Mouse (Mus musculus): ENCODE data around the gene Cpm. TPM values are rescaled to one million over a fixed set of nuclear protein-coding genes. Genes with fewer than 3 reads are reported as not detected.
"Not testable (repeated sequence)": the region's sequence is repeated elsewhere in the genome, so short reads cannot be mapped to it uniquely, and the experiment has no call there.

Gene Cpm
- polyA plus RNA-seq, 1 experiment from 2014 or later, result 5.2 TPM

DNA sequence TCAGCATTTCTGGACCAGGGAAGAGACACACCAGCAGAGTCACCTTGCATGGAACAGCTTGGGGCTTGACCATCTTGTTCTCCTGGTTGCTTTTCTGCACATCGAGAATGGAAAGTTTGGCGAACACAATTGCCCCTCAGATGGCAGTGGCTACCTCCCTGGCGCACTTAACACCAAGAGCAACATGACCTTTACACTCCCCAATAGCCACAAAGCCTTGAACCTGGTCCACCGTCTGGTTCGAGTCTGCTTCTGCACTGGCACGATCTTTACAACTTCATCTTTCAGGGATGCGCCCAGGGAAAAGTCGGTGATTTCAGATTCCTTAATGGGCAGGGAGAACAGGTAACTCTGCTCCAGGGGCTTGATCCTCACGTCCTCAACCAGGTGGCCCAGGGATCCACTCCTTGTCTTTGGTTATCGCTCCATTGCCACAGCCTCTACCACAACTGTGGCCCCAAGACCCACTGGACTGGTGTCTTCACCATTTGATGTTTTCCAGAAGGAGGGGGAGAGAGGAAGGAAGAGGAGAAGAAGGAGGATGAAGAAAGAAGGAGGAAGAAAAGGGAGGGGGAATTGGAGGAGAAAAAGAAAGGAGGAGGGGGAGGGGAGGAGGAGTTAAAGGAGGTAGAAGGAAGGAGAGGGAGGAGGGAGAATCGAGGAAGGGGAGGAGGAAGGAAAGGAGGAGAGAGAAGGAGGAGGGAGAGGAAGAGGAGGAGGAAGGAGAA, 40.7 kb upstream of the Cpm start:
- not testable (repeated sequence) for H3K4me3 ChIP-seq (replicated peaks); H3K9ac ChIP-seq; H3K27ac ChIP-seq; H3K36me3 ChIP-seq (replicated peaks); H3K4me1 ChIP-seq; H3K27me3 ChIP-seq; ATAC-seq (ENCODE audit: low FRiP score); H3K4me2 ChIP-seq; H3K9me3 ChIP-seq
- WGBS, result 87% methylated on average over 11 of the region's 11 CpGs

DNA sequence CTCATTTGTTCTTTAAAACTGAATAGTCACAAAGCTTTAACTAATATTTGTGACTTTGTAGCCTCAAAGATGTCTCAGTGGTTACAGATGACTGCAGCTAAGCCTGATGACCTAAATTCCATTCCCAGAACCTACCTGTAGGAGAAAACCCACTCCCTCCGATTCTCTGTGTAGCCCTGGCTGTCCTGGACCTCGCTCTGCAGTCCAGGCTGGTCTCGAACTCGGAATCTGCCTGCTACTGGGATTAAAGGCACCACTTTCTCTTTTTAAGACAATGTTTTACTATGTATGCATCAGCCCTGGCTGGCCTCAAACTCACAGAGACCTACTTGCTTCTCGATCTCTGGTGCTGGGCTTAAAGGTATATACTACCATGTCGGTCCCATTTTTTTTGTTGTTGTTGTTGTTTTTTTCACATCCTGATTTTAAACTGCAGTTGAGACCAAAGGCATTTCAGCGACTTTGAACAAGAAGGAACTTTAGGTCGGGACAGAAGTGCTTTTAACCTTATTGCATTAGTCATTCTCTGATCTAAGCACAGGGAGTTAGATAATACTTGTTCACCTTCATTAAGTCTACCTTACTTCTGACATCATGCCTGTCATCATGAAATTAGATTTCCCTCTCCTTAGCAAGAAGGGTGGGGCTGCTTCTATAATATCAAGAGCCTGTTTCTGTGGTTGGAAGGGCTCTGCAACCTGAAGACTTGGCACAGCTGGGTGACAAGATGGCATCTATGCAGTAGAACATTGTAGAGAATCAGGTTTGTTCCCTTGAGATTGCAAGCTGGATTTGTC, 40.0 kb upstream of the Cpm start:
- H3K9ac ChIP-seq, result no peak overlapping the region
- H3K4me2 ChIP-seq, result no peak overlapping the region
- no peak for ATAC-seq (ENCODE audit: low FRiP score)
- WGBS, result 89% methylated on average over 8 of the region's 8 CpGs
- no peak overlapping the region for H3K27ac ChIP-seq
- no peaks in the 10 kb centered on the region for H3K36me3 ChIP-seq (replicated peaks)
- no peaks in the 10 kb centered on the region for H3K27me3 ChIP-seq
- no peaks in the 10 kb centered on the region for H3K9me3 ChIP-seq
- no peaks in the 10 kb centered on the region for H3K4me1 ChIP-seq
- H3K4me3 ChIP-seq (replicated peaks), result no peak overlapping the region

GRCm38 (mm10) chr10:117590331-117591301, 38.7 kb upstream of the Cpm start:
- no peak for ATAC-seq (ENCODE audit: low FRiP score)
- no peak overlapping the region for H3K4me3 ChIP-seq (replicated peaks)
- no peak overlapping the region for H3K27ac ChIP-seq
- H3K36me3 ChIP-seq (replicated peaks), result no peaks in the 10 kb centered on the region
- H3K9me3 ChIP-seq, result no peaks in the 10 kb centered on the region
- H3K4me2 ChIP-seq, result no peak overlapping the region
- no peaks in the 10 kb centered on the region for H3K4me1 ChIP-seq
- H3K9ac ChIP-seq, result no peak overlapping the region
- no peaks in the 10 kb centered on the region for H3K27me3 ChIP-seq
- WGBS, result 89% methylated on average over 13 of the region's 13 CpGs

DNA sequence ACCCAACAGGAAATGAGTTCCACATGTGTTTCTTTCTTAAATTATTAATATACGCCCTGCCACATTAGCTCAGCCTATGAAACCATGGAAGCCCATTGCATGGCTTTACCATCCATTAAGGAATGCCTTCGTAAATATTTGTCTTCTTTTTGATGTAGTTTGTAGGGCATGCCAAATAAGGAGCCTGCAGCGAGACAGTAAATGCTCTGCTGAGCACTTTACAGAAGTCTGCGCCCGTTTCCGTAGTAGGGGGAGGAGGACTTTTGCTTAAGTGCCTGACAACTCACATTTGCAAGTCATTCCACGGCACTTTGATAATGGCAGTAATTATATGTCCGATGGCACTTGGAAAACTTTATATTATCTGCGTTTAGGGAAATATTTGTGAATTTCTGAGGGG, 37.5 kb upstream of the Cpm start:
- no peaks in the 10 kb centered on the region for H3K9me3 ChIP-seq
- no peak overlapping the region for H3K4me3 ChIP-seq (replicated peaks)
- H3K4me2 ChIP-seq, result no peak overlapping the region
- ATAC-seq (ENCODE audit: low FRiP score), result no peak
- H3K27me3 ChIP-seq, result no peaks in the 10 kb centered on the region
- no peak overlapping the region for H3K27ac ChIP-seq
- H3K36me3 ChIP-seq (replicated peaks), result no peaks in the 10 kb centered on the region
- no peaks in the 10 kb centered on the region for H3K4me1 ChIP-seq
- H3K9ac ChIP-seq, result no peak overlapping the region
- WGBS, result 88% methylated on average over 9 of the region's 9 CpGs

DNA sequence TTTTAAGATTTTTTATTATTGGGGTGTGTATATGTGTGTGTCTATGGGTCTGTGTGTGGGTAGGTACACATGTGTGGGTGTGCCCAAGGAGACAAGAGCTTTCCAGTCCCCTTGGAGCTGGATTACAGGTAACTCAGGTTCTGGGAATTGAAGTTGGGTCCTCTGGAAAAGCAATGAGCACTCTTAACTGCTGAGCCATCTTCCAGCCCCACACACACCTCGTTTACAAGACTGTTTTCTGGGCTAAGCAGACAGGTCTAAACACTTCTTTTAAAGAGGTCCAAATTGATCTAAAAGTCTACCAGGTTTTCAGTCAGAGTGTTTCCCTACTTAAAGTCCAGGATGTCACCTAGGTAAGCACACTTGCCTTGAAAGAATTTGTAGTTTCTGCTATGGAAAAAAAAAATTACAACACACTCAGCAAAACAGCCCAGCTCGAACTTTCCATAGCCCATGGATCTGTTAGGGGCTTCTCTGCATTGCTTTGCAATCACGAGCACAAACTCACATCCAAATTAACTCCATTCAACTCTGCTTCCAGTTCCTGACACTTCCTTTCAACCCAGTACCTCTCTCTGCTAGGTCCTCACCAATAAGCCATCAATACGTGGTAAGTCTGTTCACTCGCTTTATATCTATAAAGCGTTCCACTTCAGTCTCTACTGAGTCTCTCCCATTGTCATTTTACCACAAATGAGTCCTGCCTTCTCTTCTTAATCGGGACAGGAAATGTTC, 36.8 kb upstream of the Cpm start:
- Histone ChIP-seq H3K9ac (no peak overlapping the region), H3K27ac (no peak overlapping the region), H3K27me3 (no peaks in the 10 kb centered on the region), H3K4me3 (replicated peaks) (no peak overlapping the region), H3K4me2 (no peak overlapping the region), H3K36me3 (replicated peaks) (no peaks in the 10 kb centered on the region), H3K9me3 (no peaks in the 10 kb centered on the region), H3K4me1 (no peaks in the 10 kb centered on the region)
- 81% methylated on average over 7 of the region's 7 CpGs for WGBS
- no peak for ATAC-seq (ENCODE audit: low FRiP score)

DNA sequence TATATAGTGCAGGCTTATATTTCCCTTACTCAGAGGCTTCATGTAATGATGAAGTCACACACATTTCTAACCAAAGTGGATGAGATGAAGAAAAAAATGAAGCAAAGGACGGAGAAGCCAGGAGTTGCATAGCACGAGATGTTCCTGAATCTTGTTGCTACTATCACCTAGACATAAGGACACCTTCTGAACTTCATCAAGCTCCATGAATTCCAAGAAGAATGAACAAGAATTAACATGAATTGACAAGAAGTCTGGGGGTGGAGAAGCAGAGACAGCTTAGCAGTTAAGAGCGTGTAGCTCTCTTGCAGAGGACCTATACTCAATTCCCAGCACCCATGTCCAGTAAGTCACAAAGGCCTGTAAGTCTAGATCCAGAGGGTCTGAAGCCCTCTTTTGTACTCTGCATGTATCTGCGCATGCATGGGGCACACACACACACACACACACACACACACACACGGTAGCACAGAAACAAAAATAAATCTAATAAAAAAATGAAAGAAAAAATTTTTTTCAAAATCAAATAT, 36.2 kb upstream of the Cpm start:
- no peak for ATAC-seq (ENCODE audit: low FRiP score)
- Histone ChIP-seq H3K36me3 (replicated peaks) (no peaks in the 10 kb centered on the region), H3K4me1 (no peaks in the 10 kb centered on the region), H3K27me3 (no peaks in the 10 kb centered on the region), H3K27ac (no peak overlapping the region), H3K4me3 (replicated peaks) (no peak overlapping the region), H3K9ac (no peak overlapping the region), H3K9me3 (no peaks in the 10 kb centered on the region), H3K4me2 (no peak overlapping the region)
- WGBS, result 86% methylated on average over 4 of the region's 5 CpGs

- no peak overlapping the region for H3K9ac ChIP-seq
These were observed 35.4 kb upstream of the Cpm start for GRCm38 (mm10) chr10:117593857-117594256.

GRCm38 (mm10) chr10:117594291-117594850, 34.9 kb upstream of the Cpm start:
- Histone ChIP-seq H3K4me3 (replicated peaks) (no peak overlapping the region), H3K9me3 (no peaks in the 10 kb centered on the region), H3K36me3 (replicated peaks) (no peaks in the 10 kb centered on the region), H3K4me1 (no peaks in the 10 kb centered on the region), H3K27ac (no peak overlapping the region), H3K27me3 (no peaks in the 10 kb centered on the region), H3K4me2 (no peak overlapping the region), H3K9ac (no peak overlapping the region)
- no peak for ATAC-seq (ENCODE audit: low FRiP score)
- WGBS, result 91% methylated on average over 17 of the region's 17 CpGs

More at GRCm38 (mm10) chr10:117593857-117594256, 35.4 kb upstream of the Cpm start:
- 89% methylated on average over 13 of the region's 13 CpGs for WGBS
- no peaks in the 10 kb centered on the region for H3K9me3 ChIP-seq
- no peak overlapping the region for H3K27ac ChIP-seq
- H3K27me3 ChIP-seq, result no peaks in the 10 kb centered on the region
- H3K4me3 ChIP-seq (replicated peaks), result no peak overlapping the region
- H3K4me2 ChIP-seq, result no peak overlapping the region
- no peaks in the 10 kb centered on the region for H3K4me1 ChIP-seq
- ATAC-seq (ENCODE audit: low FRiP score), result no peak
- H3K36me3 ChIP-seq (replicated peaks), result no peaks in the 10 kb centered on the region

GRCm38 (mm10) chr10:117594913-117595312, 34.4 kb upstream of the Cpm start:
- Histone ChIP-seq H3K9ac (no peak overlapping the region), H3K4me1 (no peaks in the 10 kb centered on the region), H3K36me3 (replicated peaks) (no peaks in the 10 kb centered on the region), H3K9me3 (no peaks in the 10 kb centered on the region), H3K4me3 (replicated peaks) (no peak overlapping the region), H3K27ac (no peak overlapping the region), H3K27me3 (no peaks in the 10 kb centered on the region), H3K4me2 (no peak overlapping the region)
- WGBS, result 90% methylated on average over 11 of the region's 13 CpGs
- no peak for ATAC-seq (ENCODE audit: low FRiP score)

GRCm38 (mm10) chr10:117595442-117596164, 33.7 kb upstream of the Cpm start:
- H3K4me2 ChIP-seq, result no peak overlapping the region
- H3K9ac ChIP-seq, result no peak overlapping the region
- WGBS, result 78% methylated on average over 13 of the region's 13 CpGs
- H3K36me3 ChIP-seq (replicated peaks), result no peaks in the 10 kb centered on the region
- no peak for ATAC-seq (ENCODE audit: low FRiP score)
- no peaks in the 10 kb centered on the region for H3K9me3 ChIP-seq
- no peak overlapping the region for H3K27ac ChIP-seq
- H3K27me3 ChIP-seq, result no peaks in the 10 kb centered on the region
- no peaks in the 10 kb centered on the region for H3K4me1 ChIP-seq
- H3K4me3 ChIP-seq (replicated peaks), result no peak overlapping the region

Data from forebrain, embryonic 12.5 days (tissue).